ENCODE assay signal across 18 mouse cellular contexts in genomic region chr7:89232499-89233145, GRCm38 (mm10).
DNase-seq lines count a peak whose midpoint lies in the region; ATAC-seq and TF ChIP-seq lines count a peak whose summit lies in the region.
"Had no signal": no experiment of that assay in that cellular context is flagged by ENCODE, and none has a peak within 500 bp of the region (broad histone marks: within the 10 kb centered on the region; RNA-seq: fewer than 3 reads in every experiment).

No protein-coding gene starts in this region.

- H3K4me1 ChIP-seq in forebrain, embryonic 13.5 days: no peaks in the 10 kb centered on the region
- no peaks in the 10 kb centered on the region for H3K4me1 ChIP-seq in forebrain, postnatal 0 days (ENCODE audit: insufficient read depth)
- no peaks in the 10 kb centered on the region for H3K4me1 ChIP-seq in liver, embryonic 12.5 days
- H3K4me1 ChIP-seq: midbrain, embryonic 12.5 days had no signal

- H3K36me3 ChIP-seq in forebrain, embryonic 13.5 days (ENCODE audit: poor library complexity, severe bottlenecking): no peaks in the 10 kb centered on the region
- H3K36me3 ChIP-seq in forebrain, postnatal 0 days (ENCODE audit: insufficient read depth): no peaks in the 10 kb centered on the region
- peaks cover 4% of the 10 kb centered on the region; the same call in 1 of the 2 replicates for H3K36me3 ChIP-seq in liver, embryonic 12.5 days
- H3K36me3 ChIP-seq: midbrain, embryonic 12.5 days had no signal

- no peak overlapping the region for H3K4me2 ChIP-seq in forebrain, embryonic 13.5 days
- H3K4me2 ChIP-seq in forebrain, postnatal 0 days (ENCODE audit: low read depth): no peak overlapping the region
- H3K4me2 ChIP-seq in liver, embryonic 12.5 days: no peak overlapping the region
- H3K4me2 ChIP-seq: liver, embryonic 11.5 days; lung, embryonic 14.5 days; midbrain, embryonic 12.5 days had no signal

- no peak overlapping the region for H3K27ac ChIP-seq in forebrain, embryonic 13.5 days
- H3K27ac ChIP-seq in forebrain, postnatal 0 days (ENCODE audit: low read depth, low read length): no peak overlapping the region
- H3K27ac ChIP-seq in liver, embryonic 12.5 days: no peak overlapping the region
- H3K27ac ChIP-seq: heart, adult 2 months; macrophage; midbrain, embryonic 12.5 days had no signal

- 95% methylated on average over 3 of the region's 3 CpGs for WGBS in forebrain, embryonic 13.5 days
- whole genome bisulfite sequencing in forebrain, postnatal 0 days: 86% methylated on average over 3 of the region's 3 CpGs
- WGBS in liver, embryonic 12.5 days (ENCODE audit: insufficient replicate concordance): 77% methylated on average over 3 of the region's 3 CpGs

- H3K4me3 ChIP-seq in forebrain, embryonic 13.5 days: no peak overlapping the region
- no peak overlapping the region for H3K4me3 ChIP-seq in forebrain, postnatal 0 days (ENCODE audit: low read depth, low read length)
- no peak overlapping the region for H3K4me3 ChIP-seq in liver, embryonic 12.5 days
- H3K4me3 ChIP-seq: heart, adult 2 months; midbrain, embryonic 12.5 days; myocyte had no signal

- ATAC-seq in forebrain, embryonic 13.5 days: peak; percentile 16; the same call in 1 of the 2 replicates
- ATAC-seq in forebrain, postnatal 0 days: no peak
- ATAC-seq in liver, embryonic 12.5 days: no peak
- ATAC-seq: forebrain, embryonic 14.5 days; intestine, postnatal 0 days had no signal

- no peaks in the 10 kb centered on the region for H3K27me3 ChIP-seq in forebrain, embryonic 13.5 days
- H3K27me3 ChIP-seq in forebrain, postnatal 0 days (ENCODE audit: insufficient read depth, low read length): no peaks in the 10 kb centered on the region
- no peaks in the 10 kb centered on the region for H3K27me3 ChIP-seq in liver, embryonic 12.5 days (replicated peaks)

- H3K9ac ChIP-seq in forebrain, embryonic 13.5 days: no peak overlapping the region
- no peak overlapping the region for H3K9ac ChIP-seq in forebrain, postnatal 0 days
- H3K9ac ChIP-seq in liver, embryonic 12.5 days: no peak overlapping the region
- H3K9ac ChIP-seq: lung, embryonic 14.5 days; midbrain, embryonic 12.5 days had no signal

- TF ChIP-seq CTCF in forebrain, postnatal 0 days (IDR thresholded peaks at IDR 0.05; ENCODE audit: low read depth): no peak

- H3K9me3 ChIP-seq in forebrain, embryonic 13.5 days (replicated peaks): no peaks in the 10 kb centered on the region
- H3K9me3 ChIP-seq in forebrain, postnatal 0 days (ENCODE audit: low read length): no peaks in the 10 kb centered on the region
- H3K9me3 ChIP-seq in liver, embryonic 12.5 days (replicated peaks): no peaks in the 10 kb centered on the region
- H3K9me3 ChIP-seq: midbrain, embryonic 12.5 days had no signal

- no peak for DNase-seq in forebrain, postnatal 0 days
- DNase-seq in thymus, postnatal 0 days (ENCODE audit: low spot score): peak; percentile 9
- no peak for DNase-seq in thymus, adult 18-20 months
- DNase-seq in cerebellum, postnatal 10 days: peak; percentile 77 to 80
- DNase-seq in adipocyte (ENCODE audit: low spot score): no peak
- DNase-seq in layer of hippocampus, postnatal 25 days (ENCODE audit: extremely low spot score in 1 of 2, low spot score in 1 of 2): no peak
- DNase-seq: adrenal gland, postnatal 36 days; heart, adult 2 months; lung, embryonic 14.5 days; thymus, postnatal 4 days had no signal

Comparison
In these comparisons a context has a peak if more than half of its experiments do, and no peak if none do; other contexts are left out.
1. DNase-seq: peak in thymus, postnatal 0 days (single experiment) and cerebellum, postnatal 10 days (2 of 2); none in forebrain, postnatal 0 days (single experiment), thymus, adult 18-20 months (0 of 2), adipocyte (single experiment) and layer of hippocampus, postnatal 25 days (0 of 2).